In genomic region chr9:120127538-120128251, GRCm38 (mm10) we compare ENCODE assay signal across 7 mouse cellular contexts. TPM values are rescaled to one million over a fixed set of nuclear protein-coding genes. Genes with fewer than 3 reads are reported as not detected.
DNase-seq lines count a peak whose midpoint lies in the region; ATAC-seq lines count a peak whose summit lies in the region.

Gene Rpsa, plus strand, starts transcription at chr9:120127689.

- H3K27me3 ChIP-seq in intestine, embryonic 15.5 days (replicated peaks) = no peaks in the 10 kb centered on the region
- H3K27me3 ChIP-seq in midbrain, embryonic 10.5 days (ENCODE audit: low read depth, poor library complexity, severe bottlenecking) = no peaks in the 10 kb centered on the region

- intact Hi-C loops in gastrocnemius, postnatal 36 days (cut with DNase I) = loop anchor here (5.0 kb wide), 1 partner anchor 365 kb away; the partner anchor contains the start of gene Eif1b
- intact Hi-C loops in left cerebral cortex, postnatal 25 days (cut with DNase I) = no loop called here

- DNase-seq in adrenal gland, adult 2 months = peak; percentile 98
- peak; percentile 97 for DNase-seq in embryo, embryonic 11.5 days (ENCODE audit: low read depth, low spot score)
- peak; percentile 91 to 94 for DNase-seq in gastrocnemius, postnatal 36 days
- peak; percentile 94 to 98 for DNase-seq in left cerebral cortex, postnatal 25 days (ENCODE audit: low spot score in 2 of 2)
- DNase-seq in midbrain, embryonic 10.5 days (ENCODE audit: low spot score) = peak; percentile 98
- DNase-seq in right cerebral cortex, postnatal 4 days = peak; percentile 95

- peaks cover 9% of the 10 kb centered on the region for H3K4me1 ChIP-seq in intestine, embryonic 15.5 days (replicated peaks)
- H3K4me1 ChIP-seq in midbrain, embryonic 10.5 days = peaks cover 20% of the 10 kb centered on the region

- H3K36me3 ChIP-seq in intestine, embryonic 15.5 days = peaks cover 32% of the 10 kb centered on the region
- H3K36me3 ChIP-seq in midbrain, embryonic 10.5 days = peaks cover 59% of the 10 kb centered on the region

- peak within 1 kb of the TSS; percentile 100 for H3K9ac ChIP-seq in intestine, embryonic 15.5 days

- peak; percentile 97 for ATAC-seq in intestine, embryonic 15.5 days

- no peaks in the 10 kb centered on the region for H3K9me3 ChIP-seq in intestine, embryonic 15.5 days
- H3K9me3 ChIP-seq in midbrain, embryonic 10.5 days (replicated peaks) = no peaks in the 10 kb centered on the region

- H3K4me3 ChIP-seq in intestine, embryonic 15.5 days (replicated peaks) = peak within 1 kb of the TSS; percentile 98
- peak within 1 kb of the TSS; percentile 95 for H3K4me3 ChIP-seq in midbrain, embryonic 10.5 days

- WGBS in intestine, embryonic 15.5 days = under 1% methylated on average over 67 of the region's 72 CpGs
- WGBS in midbrain, embryonic 10.5 days = under 1% methylated on average over 72 of the region's 72 CpGs

- H3K4me2 ChIP-seq in intestine, embryonic 15.5 days (replicated peaks) = peak within 1 kb of the TSS; percentile 72

- peak within 1 kb of the TSS; percentile 94 for H3K27ac ChIP-seq in intestine, embryonic 15.5 days
- H3K27ac ChIP-seq in midbrain, embryonic 10.5 days (replicated peaks) = peak within 1 kb of the TSS; percentile 99

RNA-seq across cellular contexts. Expression of gene Rpsa, which starts in this region (rescaled TPM):
- 100 to 1,000 TPM; 661 to 798 TPM for total RNA-seq in adrenal gland, adult 2 months (2021)
- polyA plus RNA-seq in adrenal gland, adult 2 months (2012; rRNA removed) = 2,191 and 2,685 TPM in 2 replicates
- 100 to 1,000 TPM; 366 to 400 TPM for total RNA-seq in gastrocnemius, postnatal 36 days (2021)
- polyA plus RNA-seq in intestine, embryonic 15.5 days (2015; fragmentation: Nextera tagmentation; extraction: Ambion mirVana) = 1,311 and 1,452 TPM in 2 replicates
- total RNA-seq in left cerebral cortex, postnatal 25 days (2021) = 100 to 1,000 TPM; 397 to 401 TPM
- 1,349 and 1,575 TPM in 2 replicates for polyA plus RNA-seq in midbrain, embryonic 10.5 days (2016; fragmentation: Nextera tagmentation; extraction: Ambion mirVana)

Comparison
In these comparisons a context has a peak if more than half of its experiments do, and no peak if none do; other contexts are left out.
1. Peak in every context shown above with its lines: DNase-seq, ATAC-seq, H3K4me3 ChIP-seq and H3K27ac ChIP-seq.